Mouse (Mus musculus): Measurements from ENCODE around the gene Kdm4c. TPM values are rescaled to one million over a fixed set of nuclear protein-coding genes. Genes with fewer than 3 reads are reported as not detected.
"Not testable (repeated sequence)": the region's sequence is repeated elsewhere in the genome, so short reads cannot be mapped to it uniquely, and the experiment has no call there.

The Kdm4c gene
- polyA plus RNA-seq (2015; fragmentation: Nextera tagmentation; extraction: Ambion mirVana) = 16.6 and 17.9 TPM in 2 replicates

GRCm38 (mm10) chr4:74242176-74242575 is at the start of gene Kdm4c:
Gene Kdm4c, plus strand, starts transcription at chr4:74242497.
- WGBS = 73% methylated on average over 1 of the region's 1 CpGs
- no peak for ATAC-seq
- no peak within 1 kb of the TSS for H3K27ac ChIP-seq (ENCODE audit: low read length)
- H3K9me3 ChIP-seq (replicated peaks; ENCODE audit: control insufficient read depth, low read length, poor library complexity, severe bottlenecking) = no peaks in the 10 kb centered on the region
- no peak within 1 kb of the TSS for H3K9ac ChIP-seq (ENCODE audit: low read depth, low read length)
- H3K36me3 ChIP-seq (ENCODE audit: control insufficient read depth, insufficient read depth, low read length) = no peaks in the 10 kb centered on the region
- no peaks in the 10 kb centered on the region for H3K4me1 ChIP-seq (ENCODE audit: control insufficient read depth, insufficient read depth, low read length)
- no peak within 1 kb of the TSS for H3K4me3 ChIP-seq (ENCODE audit: low read depth, low read length)
- H3K27me3 ChIP-seq (ENCODE audit: control insufficient read depth, insufficient read depth, low read depth, low read length) = no peaks in the 10 kb centered on the region
- H3K4me2 ChIP-seq (ENCODE audit: low read length) = no peak within 1 kb of the TSS

DNA sequence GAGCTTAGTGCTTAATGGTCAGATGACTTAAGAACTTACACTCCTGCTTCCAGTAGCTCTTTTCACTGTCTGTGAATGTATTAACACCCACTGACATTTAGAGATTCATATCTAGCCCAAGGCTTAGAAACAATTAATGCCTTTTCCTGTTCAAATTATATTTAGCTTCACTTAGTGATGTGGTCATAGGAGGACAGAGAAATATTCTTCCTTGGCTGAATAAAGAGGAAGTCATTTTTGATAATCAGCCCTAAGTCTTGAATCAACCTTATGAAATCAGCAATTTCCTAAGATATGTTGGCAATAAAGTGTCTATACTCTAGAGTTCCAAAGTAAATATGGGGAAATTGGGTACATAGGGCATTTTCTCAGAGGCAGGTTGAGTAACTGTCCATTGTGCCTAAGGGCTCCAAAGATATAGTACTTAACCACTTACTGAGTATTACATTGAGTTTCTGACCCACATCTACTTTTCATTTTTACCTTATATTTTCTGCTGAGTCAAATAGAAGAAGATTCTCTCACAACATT is 41.0 kb upstream of the Kdm4c start:
- no peak for ATAC-seq
- Histone ChIP-seq H3K9me3 (replicated peaks; ENCODE audit: control insufficient read depth, low read length, poor library complexity, severe bottlenecking) (no peaks in the 10 kb centered on the region), H3K36me3 (ENCODE audit: control insufficient read depth, insufficient read depth, low read length) (peaks cover 2% of the 10 kb centered on the region; the same call in 1 of the 2 replicates)

GRCm38 (mm10) chr4:74221780-74222179 is 20.5 kb upstream of the Kdm4c start:
- not testable (repeated sequence) for ATAC-seq; H3K9me3 ChIP-seq (replicated peaks; ENCODE audit: control insufficient read depth, low read length, poor library complexity, severe bottlenecking); H3K4me1 ChIP-seq (ENCODE audit: control insufficient read depth, insufficient read depth, low read length); H3K9ac ChIP-seq (ENCODE audit: low read depth, low read length); H3K27me3 ChIP-seq (ENCODE audit: control insufficient read depth, insufficient read depth, low read depth, low read length); H3K4me3 ChIP-seq (ENCODE audit: low read depth, low read length); H3K36me3 ChIP-seq (ENCODE audit: control insufficient read depth, insufficient read depth, low read length); H3K4me2 ChIP-seq (ENCODE audit: low read length); H3K27ac ChIP-seq (ENCODE audit: low read length)
- 90% methylated on average over 1 of the region's 1 CpGs for WGBS

More for the DNA sequence above, 41.0 kb upstream of the Kdm4c start:
- Histone ChIP-seq H3K4me3 (ENCODE audit: low read depth, low read length) (no peak overlapping the region), H3K27ac (ENCODE audit: low read length) (no peak overlapping the region), H3K4me1 (ENCODE audit: control insufficient read depth, insufficient read depth, low read length) (no peaks in the 10 kb centered on the region), H3K9ac (ENCODE audit: low read depth, low read length) (no peak overlapping the region), H3K27me3 (ENCODE audit: control insufficient read depth, insufficient read depth, low read depth, low read length) (no peaks in the 10 kb centered on the region), H3K4me2 (ENCODE audit: low read length) (no peak overlapping the region)

DNA sequence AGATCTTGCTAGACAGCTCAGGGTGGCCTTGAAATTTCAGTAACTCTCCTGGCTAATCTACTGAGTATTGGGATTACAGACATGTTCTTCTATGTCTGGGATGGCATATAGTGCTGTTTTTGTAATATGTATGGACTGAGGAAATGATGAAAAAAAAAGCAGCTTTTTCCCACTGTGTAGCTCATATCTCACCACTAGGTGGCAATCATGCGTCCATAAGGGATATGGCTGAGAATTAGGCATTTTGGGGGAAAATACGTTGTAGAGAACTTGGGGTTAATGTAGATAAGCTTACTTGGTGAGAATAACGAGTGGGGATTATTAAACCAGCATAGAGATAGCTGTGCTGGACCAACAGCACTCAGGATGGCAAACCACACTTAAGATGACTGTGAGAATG is 19.9 kb upstream of the Kdm4c start:
- H3K27me3 ChIP-seq (ENCODE audit: control insufficient read depth, insufficient read depth, low read depth, low read length) = no peaks in the 10 kb centered on the region
- no peaks in the 10 kb centered on the region for H3K9me3 ChIP-seq (replicated peaks; ENCODE audit: control insufficient read depth, low read length, poor library complexity, severe bottlenecking)
- no peak overlapping the region for H3K27ac ChIP-seq (ENCODE audit: low read length)
- no peak for ATAC-seq
- H3K36me3 ChIP-seq (ENCODE audit: control insufficient read depth, insufficient read depth, low read length) = no peaks in the 10 kb centered on the region
- WGBS = 35% methylated on average over 3 of the region's 3 CpGs
- H3K4me1 ChIP-seq (ENCODE audit: control insufficient read depth, insufficient read depth, low read length) = no peaks in the 10 kb centered on the region
- no peak overlapping the region for H3K4me3 ChIP-seq (ENCODE audit: low read depth, low read length)
- no peak overlapping the region for H3K9ac ChIP-seq (ENCODE audit: low read depth, low read length)
- H3K4me2 ChIP-seq (ENCODE audit: low read length) = no peak overlapping the region

DNA sequence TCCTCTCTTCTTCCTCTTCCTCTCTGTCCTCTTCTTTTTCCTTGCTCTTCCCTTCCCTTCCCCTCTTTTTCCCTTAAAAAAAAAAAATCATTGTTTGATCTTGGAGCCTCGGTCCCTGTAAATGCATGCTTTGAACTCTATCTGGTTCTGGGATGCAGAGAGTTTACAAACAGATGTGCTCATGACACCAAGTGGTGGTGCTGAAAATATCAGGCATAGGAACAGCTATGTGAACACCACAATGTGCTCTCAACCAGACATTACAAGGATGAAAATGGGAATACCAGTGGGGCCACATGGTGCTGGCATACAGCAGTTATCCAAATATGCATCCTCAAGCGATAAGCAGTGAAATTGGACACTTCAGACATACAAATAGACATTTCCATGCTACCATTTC is 18.1 kb upstream of the Kdm4c start:
- ATAC-seq = no peak
- Histone ChIP-seq H3K27me3 (ENCODE audit: control insufficient read depth, insufficient read depth, low read depth, low read length) (no peaks in the 10 kb centered on the region), H3K27ac (ENCODE audit: low read length) (no peak overlapping the region), H3K36me3 (ENCODE audit: control insufficient read depth, insufficient read depth, low read length) (no peaks in the 10 kb centered on the region), H3K4me2 (ENCODE audit: low read length) (no peak overlapping the region), H3K4me1 (ENCODE audit: control insufficient read depth, insufficient read depth, low read length) (no peaks in the 10 kb centered on the region), H3K9ac (ENCODE audit: low read depth, low read length) (no peak overlapping the region), H3K9me3 (replicated peaks; ENCODE audit: control insufficient read depth, low read length, poor library complexity, severe bottlenecking) (no peaks in the 10 kb centered on the region), H3K4me3 (ENCODE audit: low read depth, low read length) (no peak overlapping the region)
- 67% methylated on average over 2 of the region's 2 CpGs for WGBS

GRCm38 (mm10) chr4:74230994-74231393 is 11.3 kb upstream of the Kdm4c start:
- H3K27me3 ChIP-seq (ENCODE audit: control insufficient read depth, insufficient read depth, low read depth, low read length) = no peaks in the 10 kb centered on the region
- ATAC-seq = peak; percentile 57; the same call in 1 of the 2 replicates
- no peaks in the 10 kb centered on the region for H3K36me3 ChIP-seq (ENCODE audit: control insufficient read depth, insufficient read depth, low read length)
- no peak overlapping the region for H3K27ac ChIP-seq (ENCODE audit: low read length)
- no peaks in the 10 kb centered on the region for H3K9me3 ChIP-seq (replicated peaks; ENCODE audit: control insufficient read depth, low read length, poor library complexity, severe bottlenecking)
- no peak overlapping the region for H3K9ac ChIP-seq (ENCODE audit: low read depth, low read length)
- H3K4me3 ChIP-seq (ENCODE audit: low read depth, low read length) = no peak overlapping the region
- 79% methylated on average over 4 of the region's 4 CpGs for WGBS
- H3K4me2 ChIP-seq (ENCODE audit: low read length) = no peak overlapping the region
- no peaks in the 10 kb centered on the region for H3K4me1 ChIP-seq (ENCODE audit: control insufficient read depth, insufficient read depth, low read length)

GRCm38 (mm10) chr4:74231405-74231804 is 10.9 kb upstream of the Kdm4c start:
- Histone ChIP-seq H3K4me3 (ENCODE audit: low read depth, low read length) (no peak overlapping the region), H3K4me2 (ENCODE audit: low read length) (no peak overlapping the region), H3K9ac (ENCODE audit: low read depth, low read length) (no peak overlapping the region), H3K9me3 (replicated peaks; ENCODE audit: control insufficient read depth, low read length, poor library complexity, severe bottlenecking) (no peaks in the 10 kb centered on the region), H3K4me1 (ENCODE audit: control insufficient read depth, insufficient read depth, low read length) (no peaks in the 10 kb centered on the region), H3K27ac (ENCODE audit: low read length) (no peak overlapping the region), H3K27me3 (ENCODE audit: control insufficient read depth, insufficient read depth, low read depth, low read length) (no peaks in the 10 kb centered on the region), H3K36me3 (ENCODE audit: control insufficient read depth, insufficient read depth, low read length) (no peaks in the 10 kb centered on the region)
- WGBS = 72% methylated on average over 5 of the region's 5 CpGs
- peak; percentile 58; the same call in 1 of the 2 replicates for ATAC-seq

GRCm38 (mm10) chr4:74233534-74233933 is 8.8 kb upstream of the Kdm4c start:
- no peak for ATAC-seq
- no peaks in the 10 kb centered on the region for H3K4me1 ChIP-seq (ENCODE audit: control insufficient read depth, insufficient read depth, low read length)
- H3K4me2 ChIP-seq (ENCODE audit: low read length) = no peak overlapping the region
- no peaks in the 10 kb centered on the region for H3K9me3 ChIP-seq (replicated peaks; ENCODE audit: control insufficient read depth, low read length, poor library complexity, severe bottlenecking)
- H3K9ac ChIP-seq (ENCODE audit: low read depth, low read length) = no peak overlapping the region
- no peak overlapping the region for H3K27ac ChIP-seq (ENCODE audit: low read length)
- H3K27me3 ChIP-seq (ENCODE audit: control insufficient read depth, insufficient read depth, low read depth, low read length) = no peaks in the 10 kb centered on the region
- H3K36me3 ChIP-seq (ENCODE audit: control insufficient read depth, insufficient read depth, low read length) = no peaks in the 10 kb centered on the region
- no peak overlapping the region for H3K4me3 ChIP-seq (ENCODE audit: low read depth, low read length)
- WGBS = 83% methylated on average over 3 of the region's 3 CpGs

DNA sequence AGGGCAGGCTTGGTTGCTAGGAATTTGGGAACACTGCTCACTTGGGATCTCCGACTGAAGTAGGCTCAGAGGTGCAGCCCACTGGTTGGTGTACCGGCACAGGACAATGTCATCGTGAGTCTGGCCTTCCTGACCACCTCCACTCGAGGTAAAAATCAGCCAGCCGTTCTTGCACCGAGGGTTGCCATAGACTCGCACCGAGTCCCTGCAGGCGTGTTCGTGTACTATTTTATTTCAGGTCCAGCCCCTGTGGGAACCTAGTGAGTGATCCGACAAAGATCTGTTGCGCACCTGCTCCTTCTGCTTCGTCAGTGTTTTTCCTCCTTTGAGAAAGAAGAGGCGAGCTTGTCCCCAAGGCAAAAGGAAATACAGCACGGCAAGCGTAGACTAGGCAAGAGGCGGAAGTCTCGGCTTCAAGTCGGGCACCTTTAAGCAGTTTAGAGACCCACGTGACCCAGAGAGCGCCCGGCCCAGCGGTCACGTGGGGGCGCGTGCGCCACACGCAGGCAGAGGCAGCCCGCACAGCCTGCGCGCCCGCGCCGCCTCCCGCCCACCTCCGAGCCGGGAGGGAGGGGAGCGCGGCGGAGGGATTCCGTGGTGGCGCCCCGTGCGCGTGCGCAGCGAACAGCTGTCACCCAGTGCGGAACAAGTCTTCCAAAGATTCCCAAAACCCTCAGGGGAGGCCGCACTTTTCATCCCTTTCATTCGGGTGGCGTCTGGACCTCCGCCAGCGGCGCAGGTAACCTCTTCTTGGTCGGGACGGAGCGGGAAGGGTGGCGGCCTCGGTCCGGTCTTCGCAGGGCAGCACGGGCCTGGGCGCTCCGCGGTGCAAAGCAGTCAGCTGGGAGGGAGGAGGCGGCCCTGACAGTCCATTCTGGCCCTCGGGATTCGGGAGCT is 9.3 kb downstream of the Kdm4c start:
- Histone ChIP-seq H3K9ac (ENCODE audit: low read depth, low read length) (peak overlapping the region; percentile 92), H3K27ac (ENCODE audit: low read length) (peak overlapping the region; percentile 91), H3K4me2 (ENCODE audit: low read length) (peak overlapping the region; percentile 85), H3K27me3 (ENCODE audit: control insufficient read depth, insufficient read depth, low read depth, low read length) (no peaks in the 10 kb centered on the region), H3K36me3 (ENCODE audit: control insufficient read depth, insufficient read depth, low read length) (no peaks in the 10 kb centered on the region), H3K4me3 (ENCODE audit: low read depth, low read length) (peak overlapping the region; percentile 93), H3K9me3 (replicated peaks; ENCODE audit: control insufficient read depth, low read length, poor library complexity, severe bottlenecking) (no peaks in the 10 kb centered on the region), H3K4me1 (ENCODE audit: control insufficient read depth, insufficient read depth, low read length) (peaks cover 11% of the 10 kb centered on the region)
- ATAC-seq = peak; percentile 98
- WGBS = under 1% methylated on average over 56 of the region's 68 CpGs
